Mouse (Mus musculus) layer of hippocampus, adult 9-10 months (tissue): ENCODE measurements around the gene Olfr224.
"Not testable (repeated sequence)": the region's sequence is repeated elsewhere in the genome, so short reads cannot be mapped to it uniquely, and the experiment has no call there.

Source experiments
- DNase-seq: peaks from one replicate; pipeline ENCODE4 v3.0.0; 2022; ENCODE audit warnings: low spot score

Gene Olfr224

DNA sequence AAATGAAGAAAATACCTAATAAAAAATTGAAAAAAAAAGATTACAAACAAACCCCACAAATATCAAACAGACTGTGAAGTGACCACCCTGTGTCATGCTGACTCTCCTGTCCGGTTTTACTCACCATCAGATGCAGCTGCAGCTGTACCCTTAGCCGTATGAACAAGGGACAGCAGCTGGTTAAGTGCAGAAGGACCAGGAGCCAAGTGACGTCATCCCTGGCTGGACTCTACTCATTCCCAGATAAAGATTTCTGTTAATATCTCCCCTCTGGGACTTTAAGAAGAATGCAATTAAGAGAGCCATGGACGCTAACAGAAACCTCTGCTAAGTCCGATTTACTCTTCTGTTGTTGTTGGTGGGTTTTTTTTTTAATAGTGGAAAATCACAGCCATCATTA lies at the start of gene Olfr224:
Olfr224 (minus strand) TSS at position 149 of the 400 bp plus-strand sequence.
- DNase-seq, result no peak

GRCm38 (mm10) chr11:58618793-58619192 lies 48.4 kb upstream of the Olfr224 start:
- DNase-seq, result no peak

- DNase-seq, result no peak
Observed at GRCm38 (mm10) chr11:58618369-58618768, 48.0 kb upstream of the Olfr224 start.

DNA sequence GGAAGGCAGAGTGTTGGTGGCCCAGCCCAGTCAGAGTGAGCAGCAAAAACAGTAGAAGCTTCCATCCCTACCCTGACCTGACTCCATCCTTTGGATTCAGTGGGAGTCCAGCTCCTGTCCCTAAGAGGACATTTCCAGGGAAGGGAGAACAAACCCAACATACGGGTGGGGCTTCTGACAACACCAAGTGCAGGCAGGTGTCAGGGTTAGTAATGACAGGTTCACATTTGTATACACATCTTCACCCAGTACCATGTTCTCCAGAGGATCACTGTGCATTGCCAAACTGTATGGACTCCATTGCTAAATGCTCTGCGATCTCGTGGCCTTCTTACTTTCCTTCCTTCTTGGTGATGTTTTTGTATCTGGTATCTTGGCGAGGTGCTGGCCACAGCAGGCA lies 45.6 kb upstream of the Olfr224 start, which contains the start of gene 2210407C18Rik:
2210407C18Rik (minus strand) TSS at position 101 of the 400 bp plus-strand sequence.
- DNase-seq, result no peak

GRCm38 (mm10) chr11:58614526-58614925 lies 44.2 kb upstream of the Olfr224 start:
- no peak for DNase-seq

DNA sequence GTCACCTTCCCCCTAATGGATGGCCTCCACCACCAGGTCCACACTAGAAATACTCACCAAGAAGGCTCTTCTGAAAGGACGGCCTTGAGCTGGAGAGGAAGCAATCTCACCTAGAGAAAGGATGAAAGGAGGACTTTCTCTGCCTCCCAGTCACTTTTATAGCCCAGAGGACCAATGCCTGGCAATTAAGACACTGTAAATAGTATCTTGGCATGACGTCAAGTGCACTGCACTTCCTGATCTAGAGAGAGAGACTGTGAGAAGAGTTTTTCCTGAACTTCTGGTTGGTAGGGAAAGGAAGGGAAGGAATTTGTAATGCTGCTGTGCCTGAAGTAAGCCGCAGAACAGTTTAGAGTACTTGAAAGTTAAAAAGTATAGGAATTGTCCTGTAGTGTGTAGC lies 43.0 kb upstream of the Olfr224 start:
- no peak for DNase-seq

- DNase-seq, result no peak
Observed at GRCm38 (mm10) chr11:58607030-58607429, 36.7 kb upstream of the Olfr224 start.

GRCm38 (mm10) chr11:58606177-58606919 lies 36.0 kb upstream of the Olfr224 start:
- DNase-seq, result no peak

GRCm38 (mm10) chr11:58605228-58605627 lies 34.9 kb upstream of the Olfr224 start:
- DNase-seq, result no peak

DNA sequence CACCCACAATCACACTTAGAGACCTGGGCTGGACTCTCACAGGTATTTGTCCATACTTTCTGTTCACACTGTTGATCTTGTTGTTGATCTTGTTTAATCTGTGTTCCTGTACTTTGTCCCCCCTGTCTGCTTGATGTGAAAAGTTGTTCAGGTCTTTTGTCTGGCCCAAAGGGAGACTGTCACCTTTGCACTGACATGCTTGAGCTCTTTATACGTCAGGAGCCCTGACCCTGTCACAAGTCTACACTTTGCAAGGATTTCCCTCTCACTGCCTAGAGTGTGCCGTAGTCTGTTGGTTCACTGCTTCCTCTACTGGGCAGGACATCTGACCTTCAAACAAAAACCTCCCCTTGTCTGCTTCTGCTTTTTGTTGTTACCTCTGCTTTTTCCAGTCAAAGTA lies 34.3 kb upstream of the Olfr224 start:
- DNase-seq, result no peak

- no peak for DNase-seq
Observed at GRCm38 (mm10) chr11:58602800-58603560, 32.6 kb upstream of the Olfr224 start.

DNA sequence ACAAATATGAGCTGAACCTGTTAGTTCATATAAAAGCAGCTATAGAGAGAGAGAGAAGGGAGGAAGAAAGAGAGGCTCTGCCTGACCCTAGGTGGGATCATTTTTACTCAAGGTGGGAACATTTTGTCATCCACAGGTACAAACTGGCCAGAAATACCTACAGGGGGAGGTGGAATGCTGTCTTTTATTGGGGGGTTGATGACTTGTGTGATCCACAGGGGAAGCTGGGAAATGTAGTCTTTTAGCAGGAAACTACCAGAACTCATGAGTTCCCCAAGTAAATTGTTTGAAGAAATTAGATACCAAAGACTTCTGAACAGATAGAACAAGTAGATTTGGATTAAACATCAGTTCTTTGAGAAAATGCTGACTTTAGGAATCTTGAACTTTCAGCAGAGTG lies 31.7 kb upstream of the Olfr224 start:
- no peak for DNase-seq

- DNase-seq, result no peak
Observed at GRCm38 (mm10) chr11:58597837-58598236, 27.5 kb upstream of the Olfr224 start.

GRCm38 (mm10) chr11:58594814-58595213 lies 24.5 kb upstream of the Olfr224 start, which contains the start of gene Olfr324:
Olfr324 (plus strand) TSS chr11:58595114.
- DNase-seq, result no peak

DNA sequence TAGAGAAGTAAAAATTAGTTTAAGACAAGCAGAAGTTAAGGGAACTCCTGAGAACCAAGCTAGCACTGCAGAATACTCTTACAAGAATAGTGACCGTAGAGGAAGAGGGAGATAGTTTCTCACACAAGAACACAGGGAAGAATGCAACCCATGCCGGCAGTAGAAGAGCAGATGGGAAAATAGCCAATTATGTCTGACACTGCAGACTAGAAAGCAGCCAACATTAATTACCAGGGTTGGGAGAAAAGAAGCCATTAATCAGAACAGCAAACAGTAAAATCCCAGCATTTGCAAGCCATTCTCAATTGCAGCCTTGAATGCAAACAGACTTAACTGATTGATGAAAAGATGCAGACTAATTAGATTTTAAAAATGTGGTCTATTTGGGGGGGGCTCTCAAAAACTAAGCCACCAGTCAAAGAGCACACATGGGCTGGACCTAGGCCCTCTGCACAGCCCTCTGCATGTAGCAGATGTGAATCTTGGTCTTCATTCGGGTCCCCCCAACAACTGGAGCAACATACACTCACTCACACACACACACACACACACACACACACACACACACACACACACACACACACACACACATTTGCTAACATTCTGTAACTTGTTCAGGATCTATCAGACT lies 18.4 kb upstream of the Olfr224 start:
- DNase-seq, result no peak

- DNase-seq, result no peak
Observed at GRCm38 (mm10) chr11:58587898-58588348, 17.6 kb upstream of the Olfr224 start.

DNA sequence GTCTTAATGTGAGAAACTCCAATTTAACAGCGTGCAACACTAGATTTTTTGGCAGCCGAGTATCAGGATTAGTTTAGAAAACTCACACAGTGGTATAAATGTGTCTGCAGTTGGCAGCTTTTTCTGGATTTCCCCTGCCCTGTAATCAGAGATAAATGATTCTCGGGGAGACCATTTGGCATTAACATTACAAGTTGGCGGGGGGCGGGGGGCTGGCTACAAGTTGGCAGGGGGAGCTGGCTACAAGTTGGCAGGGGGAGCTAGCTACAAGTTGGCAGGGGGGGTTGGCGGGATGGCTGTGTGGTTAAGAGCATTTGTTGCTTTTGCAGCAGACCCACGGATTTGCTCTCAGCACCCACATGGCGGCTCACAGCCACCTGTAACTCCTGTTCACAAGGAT lies 8.3 kb upstream of the Olfr224 start:
- DNase-seq, result peak; percentile 9

DNA sequence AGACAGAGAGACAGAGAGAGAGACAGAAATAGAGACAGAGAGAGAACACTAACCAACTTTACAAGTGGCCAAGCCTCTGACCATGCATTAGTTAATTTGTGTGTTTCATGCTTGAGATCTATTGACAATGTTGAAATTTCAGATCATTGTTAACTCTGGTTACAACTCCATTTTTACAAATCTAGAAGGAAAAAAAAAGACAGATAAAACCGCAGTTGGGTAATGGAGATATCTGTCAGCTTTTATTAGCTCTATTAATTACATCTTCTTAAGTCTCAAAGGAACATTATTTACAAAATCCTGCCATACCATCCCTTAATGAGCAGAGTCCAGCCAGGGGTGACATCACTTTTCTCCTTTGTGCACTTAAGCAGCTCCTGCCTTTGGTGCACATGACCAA lies 7.1 kb upstream of the Olfr224 start, which contains the start of gene Olfr325:
Olfr325 (plus strand) TSS at position 301 of the 400 bp plus-strand sequence.
- no peak for DNase-seq

GRCm38 (mm10) chr11:58555536-58555935 lies 14.8 kb downstream of the Olfr224 start, which contains the start of gene Olfr328:
Olfr328 (minus strand) TSS chr11:58555636.
- DNase-seq, result no peak

- DNase-seq, result no peak
Observed at GRCm38 (mm10) chr11:58546322-58546721, 24.0 kb downstream of the Olfr224 start, which contains the start of gene Olfr329-ps. Olfr329-ps (minus strand) TSS chr11:58546422.

DNA sequence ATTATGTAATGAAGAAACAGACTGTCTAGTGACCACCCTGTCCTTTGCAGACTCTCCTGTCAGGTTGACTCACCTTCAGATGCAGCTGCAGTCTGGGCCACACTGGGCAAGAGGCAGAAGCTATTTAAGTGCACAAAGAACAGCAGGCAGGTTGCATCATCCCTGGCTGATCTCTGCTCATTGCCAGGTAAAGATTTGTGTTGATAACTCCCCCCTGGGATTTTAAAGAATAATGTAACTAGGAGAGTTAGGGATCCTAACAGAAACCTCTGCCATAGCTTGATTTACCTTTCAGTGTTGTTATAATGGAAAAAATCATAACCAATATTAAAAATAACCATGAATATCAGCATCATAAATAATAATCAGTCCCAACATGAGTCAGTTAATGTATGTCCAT lies 35.6 kb downstream of the Olfr224 start, which contains the start of gene Olfr330:
Olfr330 (minus strand) TSS at position 101 of the 400 bp plus-strand sequence.
- DNase-seq, result not testable (repeated sequence)

DNA sequence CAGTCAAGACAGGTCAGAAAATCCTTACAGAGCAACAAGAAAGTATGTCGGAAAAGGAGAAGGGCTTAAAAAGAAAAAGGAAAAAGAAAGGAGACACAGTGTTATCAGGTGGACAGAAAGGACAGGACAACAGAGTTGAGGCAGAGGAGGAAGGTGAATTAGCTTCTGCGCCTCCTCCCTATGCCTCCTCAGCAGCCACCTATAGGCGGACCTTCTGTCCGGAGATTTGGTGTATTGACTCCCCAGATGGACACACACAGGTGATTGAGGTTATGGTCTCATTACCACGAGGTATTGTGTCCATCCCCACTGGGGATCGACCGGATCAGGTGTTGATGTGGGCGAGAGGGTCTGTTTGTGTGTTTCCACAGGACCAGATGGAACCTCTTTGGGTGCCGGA lies 50.6 kb downstream of the Olfr224 start:
- not testable (repeated sequence) for DNase-seq
